ENCODE assay signal across 7 mouse cellular contexts in genomic region chr1:13050140-13050775, GRCm38 (mm10).
DNase-seq lines count a peak whose midpoint lies in the region.

No protein-coding gene starts in this region.

- intact Hi-C loops in heart, postnatal 10 days (cut with DNase I) = loop anchor here (1.0 to 10.0 kb wide), 2 partner anchors 481 to 605 kb away; no protein-coding TSS in a partner anchor

- WGBS in large intestine, adult 2 months = 17% methylated on average over 17 of the region's 17 CpGs

- DNase-seq in CD8-positive naive resting alpha-beta T cell, adult 2 months (ENCODE audit: low read depth in 2 of 2, low spot score in 2 of 2) = peak; percentile 4 to 19
- DNase-seq in T-cell, adult 2 months (ENCODE audit: low spot score) = peak; percentile 21
- peak; percentile 75 for DNase-seq in embryo, embryonic 11 days
- DNase-seq in heart, postnatal 10 days = peak; percentile 31 to 70
- DNase-seq in large intestine, adult 2 months (ENCODE audit: low read depth, low spot score) = peak; percentile 6
- DNase-seq in lung, postnatal 10 days = peak; percentile 48
- DNase-seq in right cerebral cortex, adult 2 months (ENCODE audit: low spot score in 2 of 2) = peak; percentile 26 to 46

Comparison
In these comparisons a context has a peak if more than half of its experiments do, and no peak if none do; other contexts are left out.
1. Peak in every context shown above with its lines: DNase-seq.
2. DNase-seq: peak in every context shown above with its lines; median percentile 75 in embryo, embryonic 11 days; 50 in heart, postnatal 10 days; 48 in lung, postnatal 10 days; 36 in right cerebral cortex, adult 2 months; 21 in T-cell, adult 2 months; 12 in CD8-positive naive resting alpha-beta T cell, adult 2 months; 6 in large intestine, adult 2 months.